Mouse (Mus musculus) CH12.LX (cell line): ENCODE measurements around the gene Hcls1. TPM values are rescaled to one million over a fixed set of nuclear protein-coding genes. Genes with fewer than 3 reads are reported as not detected.

Experiments
- DNase-seq: peaks from one replicate; pipeline ENCODE4 v3.0.0-alpha.2; 2013; ENCODE audit errors: extremely low read depth
- H3K27ac ChIP-seq: 2 replicates; pipeline ENCODE4 v1.5.1; 2012; ENCODE audit warnings: low read depth, mild to moderate bottlenecking, control low read depth, moderate library complexity; ENCODE audit not compliant: insufficient read depth
- H3K27me3 ChIP-seq: replicated peaks from 2 replicates; pipeline ENCODE3; 2012; ENCODE audit warnings: inconsistent platforms
- H3K36me3 ChIP-seq, 2 experiments: replicated peaks in 1 of 2; 2 replicates each; pipeline versions ENCODE3 to v1.6.1; 2012; ENCODE audit warnings: inconsistent platforms in 1 of 2, low read length in 1 of 2, mild to moderate bottlenecking in 1 of 2, mixed read lengths in 1 of 2, moderate library complexity in 1 of 2; ENCODE audit not compliant: control insufficient read depth in 1 of 2, insufficient read depth in 1 of 2
- H3K4me1 ChIP-seq, 2 experiments: 2 replicates each; pipeline ENCODE4 v1.6.1; 2012; ENCODE audit warnings: inconsistent platforms in 1 of 2, moderate library complexity in 1 of 2; ENCODE audit not compliant: insufficient read depth in 2 of 2, control insufficient read depth in 1 of 2
- H3K4me2 ChIP-seq: 2 replicates; pipeline ENCODE4 v1.6.1; 2012; ENCODE audit warnings: low read depth, mild to moderate bottlenecking, control low read depth; ENCODE audit not compliant: poor library complexity, insufficient read depth, severe bottlenecking
- H3K4me3 ChIP-seq, 3 experiments: fragments of 150-350 bp in 1 of 3; sonication (generic) in 1 of 3; replicated peaks in 1 of 3; 2 replicates each; pipeline versions ENCODE3 to v1.5.1; 2011 to 2012; ENCODE audit warnings: low read depth in 2 of 3, low read length in 2 of 3, mild to moderate bottlenecking in 2 of 3, moderate library complexity in 2 of 3, control low read depth in 1 of 3, improper control_type of control experiment in 1 of 3, inconsistent platforms in 1 of 3, mixed read lengths in 1 of 3; ENCODE audit not compliant: poor library complexity in 1 of 3
- H3K79me2 ChIP-seq: replicated peaks from 2 replicates; pipeline ENCODE4 v1.6.1; 2012; ENCODE audit warnings: mild to moderate bottlenecking, moderate library complexity; ENCODE audit not compliant: control insufficient read depth, poor library complexity, insufficient read depth, severe bottlenecking; ENCODE audit errors: extremely low read depth
- H3K9ac ChIP-seq: 2 replicates; pipeline ENCODE4 v1.6.1; 2012; ENCODE audit warnings: low read depth, mild to moderate bottlenecking, control low read depth, moderate library complexity; ENCODE audit not compliant: insufficient read depth
- H3K9me3 ChIP-seq: replicated peaks from 2 replicates; pipeline ENCODE3; 2012; ENCODE audit warnings: low read length, inconsistent platforms, mixed read lengths
- CHD2 ChIP-seq: IDR thresholded peaks from 2 replicates; pipeline ENCODE4 v1.6.1; 2011; ENCODE audit warnings: low read length, improper control_type of control experiment
- CTCF ChIP-seq, 2 experiments: IDR thresholded peaks in 1 of 2; conservative IDR thresholded peaks in 1 of 2; 2 replicates each; pipeline ENCODE4 v1.5.1; 2011 to 2012; ENCODE audit warnings: low read depth in 2 of 2, low read length in 2 of 2, improper control_type of control experiment in 1 of 2, inconsistent platforms in 1 of 2, mild to moderate bottlenecking in 1 of 2, moderate library complexity in 1 of 2
- E2F4 ChIP-seq: IDR thresholded peaks from 2 replicates; pipeline ENCODE4 v1.6.1; 2011; ENCODE audit warnings: low read depth, low read length, improper control_type of control experiment; ENCODE audit not compliant: insufficient replicate concordance
- ELF1 ChIP-seq: IDR thresholded peaks from 2 replicates; pipeline ENCODE4 v1.6.1; 2014; ENCODE audit warnings: low read depth, mild to moderate bottlenecking, inconsistent platforms, low read length, improper control_type of control experiment
- GABPA ChIP-seq: IDR thresholded peaks from 2 replicates; pipeline ENCODE4 v1.6.1; 2012; ENCODE audit warnings: low read depth, low read length, improper control_type of control experiment, inconsistent platforms; ENCODE audit not compliant: insufficient replicate concordance
- HCFC1 ChIP-seq: IDR thresholded peaks from 2 replicates; pipeline ENCODE4 v1.6.1; 2012; ENCODE audit warnings: low read depth, mild to moderate bottlenecking, inconsistent platforms, low read length, improper control_type of control experiment
- IRF4 ChIP-seq: IDR thresholded peaks from 2 replicates; pipeline ENCODE4 v1.6.1; 2014; ENCODE audit warnings: low read depth, mild to moderate bottlenecking, inconsistent platforms, low read length, improper control_type of control experiment
- MAFK ChIP-seq: IDR thresholded peaks from 2 replicates; pipeline ENCODE4 v1.6.1; 2011; ENCODE audit warnings: low read length, improper control_type of control experiment; ENCODE audit not compliant: insufficient replicate concordance
- MAX ChIP-seq: IDR thresholded peaks from 2 replicates; pipeline ENCODE4 v1.6.1; 2011; ENCODE audit warnings: low read length, improper control_type of control experiment
- MAZ ChIP-seq: IDR thresholded peaks from 2 replicates; pipeline ENCODE4 v1.6.1; 2012; ENCODE audit warnings: low read depth, mild to moderate bottlenecking, inconsistent platforms, low read length, improper control_type of control experiment, moderate library complexity
- TBP ChIP-seq: conservative IDR thresholded peaks from 2 replicates; pipeline ENCODE4 v1.6.1; 2011; ENCODE audit warnings: low read depth, low read length, improper control_type of control experiment
- TCF12 ChIP-seq: IDR thresholded peaks from 2 replicates; pipeline ENCODE4 v1.6.1; 2014; ENCODE audit warnings: low read depth, mild to moderate bottlenecking, inconsistent platforms, low read length, improper control_type of control experiment
- UBTF ChIP-seq: IDR thresholded peaks from 2 replicates; pipeline ENCODE4 v1.6.1; 2012; ENCODE audit warnings: low read depth, mild to moderate bottlenecking, inconsistent platforms, low read length, improper control_type of control experiment, moderate library complexity
- ZKSCAN1 ChIP-seq: IDR thresholded peaks from 2 replicates; pipeline ENCODE4 v1.6.1; 2012; ENCODE audit warnings: low read depth, inconsistent platforms, low read length, improper control_type of control experiment, borderline replicate concordance
- ZMIZ1 ChIP-seq: IDR thresholded peaks from 2 replicates; pipeline ENCODE4 v1.6.1; 2012; ENCODE audit warnings: low read depth, mild to moderate bottlenecking, inconsistent platforms, low read length, improper control_type of control experiment
- dilution Hi-C: fragments of 300-500 bp; cut with MboI; formaldehyde crosslinking; loops from 2 replicates; pipeline ENCODE4 v1.14.3; 2020; ENCODE audit warnings: low sequenced_read_pairs; ENCODE audit not compliant: extremely low pct_unique_long_range_greater_than_20kb, extremely low pct_ligation_motif_present
- in situ Hi-C: fragments of 300-500 bp; cut with MboI; formaldehyde crosslinking; loops from 3 replicates; pipeline ENCODE4 v1.14.3; 2019; ENCODE audit warnings: low sequenced_read_pairs, low pct_ligation_motif_present, low pct_unique_long_range_greater_than_20kb, mixed read lengths
- polyA plus RNA-seq: library from polyadenylated mRNA; unstranded; fragments of >175 nt; gene quantifications from 2 replicates; pipeline ENCODE4 v1.2.1, GENCODE M21; 2012; ENCODE audit warnings: low read depth; ENCODE audit not compliant: insufficient read length
- total RNA-seq, 2 experiments: library from RNA; depleted of rRNA; stranded (reverse); fragments of 300-350 nt in 1 of 2; fragments of >200 nt in 1 of 2; gene quantifications; 2 replicates each; pipeline ENCODE4 v1.2.3; 2012 to 2014

Gene Hcls1
- total and polyA plus RNA-seq, 3 experiments = 222 to 537 (median 302) TPM

- H3K9ac ChIP-seq = no peak overlapping the region
- H3K9me3 ChIP-seq = no peaks in the 10 kb centered on the region
- H3K27me3 ChIP-seq = no peaks in the 10 kb centered on the region
- H3K27ac ChIP-seq = no peak overlapping the region
- peaks cover 62 to 90% of the 10 kb centered on the region in 2 experiments for H3K36me3 ChIP-seq
- TF ChIP-seq MAZ = no peak
- no peak for TF ChIP-seq IRF4
- TF ChIP-seq TCF12 = no peak
- TF ChIP-seq CHD2 = no peak
- TF ChIP-seq ZKSCAN1 = no peak
- no peak for TF ChIP-seq GABPA
- TF ChIP-seq TBP = no peak
- no peak for TF ChIP-seq UBTF
- TF ChIP-seq MAFK = no peak
- TF ChIP-seq E2F4 = no peak
- peaks cover 0 to 10% of the 10 kb centered on the region in 2 experiments; a peak in 1 of 4 replicates for H3K4me1 ChIP-seq
- no peak overlapping the region for H3K4me3 ChIP-seq
- H3K79me2 ChIP-seq = no peaks in the 10 kb centered on the region
- DNase-seq = no peak
- dilution Hi-C loops (no loop called here), in situ Hi-C loops (no loop called here)
- H3K4me2 ChIP-seq = no peak overlapping the region
Observed at GRCm38 (mm10) chr16:36912311-36912710, 22.5 kb upstream of the Hcls1 start.

- Histone ChIP-seq H3K27me3 (no peaks in the 10 kb centered on the region), H3K36me3 (peaks cover 63 to 91% of the 10 kb centered on the region in 2 experiments)
- TF ChIP-seq HCFC1 (no peak), ELF1 (no peak), MAX (no peak), ZMIZ1 (no peak), GABPA (no peak), ZKSCAN1 (no peak), CTCF (conservative IDR thresholded peaks at IDR 0.05 in 1 of 2, IDR thresholded peaks at IDR 0.05 in 1 of 2; ENCODE audit: low read depth in 2 of 2, low read length in 2 of 2) (no peak)
Observed at GRCm38 (mm10) chr16:36914195-36914594, 20.6 kb upstream of the Hcls1 start.

More at GRCm38 (mm10) chr16:36914195-36914594, 20.6 kb upstream of the Hcls1 start:
- Histone ChIP-seq H3K4me3 (no peak overlapping the region), H3K27ac (no peak overlapping the region), H3K4me1 (peaks cover 0 to 16% of the 10 kb centered on the region in 2 experiments; a peak in 2 of 4 replicates), H3K9me3 (no peaks in the 10 kb centered on the region), H3K9ac (no peak overlapping the region), H3K4me2 (no peak overlapping the region), H3K79me2 (no peaks in the 10 kb centered on the region)
- in situ Hi-C loops = no loop called here
- no peak for DNase-seq
- dilution Hi-C loops = no loop called here
